Mouse (Mus musculus): Measurements from ENCODE around the gene Slc7a1. TPM values are rescaled to one million over a fixed set of nuclear protein-coding genes. Genes with fewer than 3 reads are reported as not detected.
"Not testable (repeated sequence)": the region's sequence is repeated elsewhere in the genome, so short reads cannot be mapped to it uniquely, and the experiment has no call there.

Slc7a1 gene
- polyA plus RNA-seq, 1 experiment from 2014 or later, result 18.3 TPM

DNA sequence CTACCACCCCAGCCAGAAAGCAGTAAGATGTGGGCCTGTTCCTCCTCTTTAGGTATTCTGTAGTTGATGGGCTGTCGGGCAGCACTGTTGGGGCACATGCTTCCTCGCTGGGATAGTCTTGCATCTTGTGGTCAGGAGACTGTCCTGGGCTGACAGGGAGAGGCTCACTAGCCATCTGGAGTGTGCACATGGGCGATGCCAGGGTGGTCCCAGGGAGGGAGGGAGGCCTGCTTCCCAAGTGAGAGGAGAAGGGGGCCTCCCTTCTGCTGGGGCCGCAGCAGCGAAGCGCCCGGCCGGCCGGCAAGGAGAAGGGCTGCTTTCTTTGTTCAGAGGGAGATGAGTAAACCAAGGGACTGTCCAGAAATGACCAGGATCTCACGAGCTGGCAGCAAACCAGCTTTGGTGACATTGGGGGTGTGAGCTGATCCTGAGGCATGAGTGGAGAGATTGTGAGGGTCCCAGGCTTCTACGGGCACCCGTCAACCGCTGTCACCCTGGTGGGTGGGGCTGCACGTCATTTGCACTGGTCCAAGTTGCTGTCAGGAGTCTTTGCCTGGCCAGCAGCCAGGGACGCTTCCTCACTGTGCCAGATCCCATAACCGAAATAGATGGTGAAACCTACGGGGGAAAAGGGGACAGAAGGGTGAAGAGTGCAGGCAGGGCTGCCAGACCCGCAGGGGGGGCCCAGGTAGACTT, 67.6 kb downstream of the Slc7a1 start:
- no peaks in the 10 kb centered on the region for H3K27me3 ChIP-seq (ENCODE audit: control insufficient read depth, insufficient read depth, low read length)
- 88% methylated on average over 18 of the region's 18 CpGs for WGBS
- H3K4me3 ChIP-seq (ENCODE audit: low read depth, low read length), result no peak overlapping the region
- no peaks in the 10 kb centered on the region; the same call in 1 of the 2 replicates for H3K36me3 ChIP-seq (ENCODE audit: control insufficient read depth, insufficient read depth, low read length)
- ATAC-seq (ENCODE audit: low FRiP score), result no peak; the same call in 1 of the 2 replicates
- H3K9ac ChIP-seq (ENCODE audit: low read length), result no peak overlapping the region
- no peaks in the 10 kb centered on the region for H3K9me3 ChIP-seq (ENCODE audit: control insufficient read depth, low read length)
- no peak overlapping the region for H3K27ac ChIP-seq (ENCODE audit: low read depth, low read length)
- DNase-seq (ENCODE audit: low spot score, missing footprints), result no peak
- no peaks in the 10 kb centered on the region for H3K4me1 ChIP-seq (ENCODE audit: control insufficient read depth, insufficient read depth, low read length)
- no peak overlapping the region for H3K4me2 ChIP-seq

DNA sequence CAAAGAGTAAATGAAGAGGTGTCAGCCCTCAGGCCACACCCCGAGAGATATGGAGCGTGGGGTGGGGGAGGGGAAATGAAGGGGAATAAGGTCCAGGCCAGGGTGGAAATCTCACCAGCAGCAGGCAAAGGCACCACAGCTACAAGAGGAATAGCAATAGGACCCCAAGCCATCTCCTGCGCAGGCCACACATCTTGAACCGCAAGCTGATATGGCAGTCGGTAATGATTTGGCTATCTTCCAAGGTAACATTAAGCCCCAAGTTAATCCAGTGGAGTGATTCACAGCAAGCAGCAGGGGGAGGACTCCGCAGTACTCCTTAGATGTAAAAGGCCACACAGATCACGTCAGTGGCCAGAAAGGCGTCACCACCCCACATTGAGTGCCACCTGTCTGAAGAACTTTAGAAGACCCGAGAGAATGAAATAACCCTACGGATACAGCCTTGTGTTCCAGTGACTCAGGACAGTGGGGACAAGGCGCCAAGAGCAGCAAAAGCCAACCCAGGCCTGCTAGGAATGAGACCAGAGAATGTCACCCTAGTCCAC, 68.4 kb downstream of the Slc7a1 start:
- no peak overlapping the region for H3K4me3 ChIP-seq (ENCODE audit: low read depth, low read length)
- no peaks in the 10 kb centered on the region for H3K4me1 ChIP-seq (ENCODE audit: control insufficient read depth, insufficient read depth, low read length)
- ATAC-seq (ENCODE audit: low FRiP score) (no peak), DNase-seq (ENCODE audit: low spot score, missing footprints) (no peak)
- 87% methylated on average over 11 of the region's 11 CpGs for WGBS
- no peak overlapping the region for H3K4me2 ChIP-seq
- H3K9me3 ChIP-seq (ENCODE audit: control insufficient read depth, low read length), result no peaks in the 10 kb centered on the region
- no peaks in the 10 kb centered on the region; the same call in 1 of the 2 replicates for H3K36me3 ChIP-seq (ENCODE audit: control insufficient read depth, insufficient read depth, low read length)
- no peaks in the 10 kb centered on the region for H3K27me3 ChIP-seq (ENCODE audit: control insufficient read depth, insufficient read depth, low read length)
- H3K9ac ChIP-seq (ENCODE audit: low read length), result no peak overlapping the region
- no peak overlapping the region for H3K27ac ChIP-seq (ENCODE audit: low read depth, low read length)

- no peak overlapping the region for H3K27ac ChIP-seq (ENCODE audit: low read depth, low read length)
- 91% methylated on average over 3 of the region's 3 CpGs for WGBS
- H3K9me3 ChIP-seq (ENCODE audit: control insufficient read depth, low read length), result no peaks in the 10 kb centered on the region
- no peaks in the 10 kb centered on the region for H3K27me3 ChIP-seq (ENCODE audit: control insufficient read depth, insufficient read depth, low read length)
- H3K36me3 ChIP-seq (ENCODE audit: control insufficient read depth, insufficient read depth, low read length), result no peaks in the 10 kb centered on the region; the same call in 1 of the 2 replicates
- no peak for ATAC-seq (ENCODE audit: low FRiP score)
- no peaks in the 10 kb centered on the region for H3K4me1 ChIP-seq (ENCODE audit: control insufficient read depth, insufficient read depth, low read length)
- H3K9ac ChIP-seq (ENCODE audit: low read length), result no peak overlapping the region
- no peak for DNase-seq (ENCODE audit: low spot score, missing footprints)
- H3K4me3 ChIP-seq (ENCODE audit: low read depth, low read length), result no peak overlapping the region
- H3K4me2 ChIP-seq, result no peak overlapping the region
Measured at GRCm38 (mm10) chr5:148328982-148329381, 70.7 kb downstream of the Slc7a1 start.

DNA sequence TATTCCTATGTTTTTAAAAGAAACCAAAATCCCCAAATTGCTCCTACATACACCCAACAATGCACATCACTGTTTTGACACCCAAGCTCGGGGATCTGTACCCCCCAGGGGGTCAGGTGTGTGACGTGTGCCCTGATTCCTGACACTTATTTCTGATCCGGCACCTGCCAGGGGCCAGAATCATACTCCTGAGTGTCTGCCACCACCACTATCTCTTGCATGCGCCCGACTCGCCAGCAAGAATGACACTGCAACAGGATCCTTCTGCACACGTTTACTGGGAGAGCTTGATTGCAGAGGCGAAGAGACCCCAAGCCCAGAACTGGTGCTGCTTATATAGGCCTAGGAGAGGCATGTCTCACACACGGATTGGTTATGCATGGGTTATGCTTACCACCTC, 73.4 kb downstream of the Slc7a1 start:
- ATAC-seq (ENCODE audit: low FRiP score); H3K9me3 ChIP-seq (ENCODE audit: control insufficient read depth, low read length); H3K4me2 ChIP-seq; H3K4me1 ChIP-seq (ENCODE audit: control insufficient read depth, insufficient read depth, low read length); DNase-seq (ENCODE audit: low spot score, missing footprints); H3K27me3 ChIP-seq (ENCODE audit: control insufficient read depth, insufficient read depth, low read length); H3K4me3 ChIP-seq (ENCODE audit: low read depth, low read length); H3K27ac ChIP-seq (ENCODE audit: low read depth, low read length); H3K36me3 ChIP-seq (ENCODE audit: control insufficient read depth, insufficient read depth, low read length); H3K9ac ChIP-seq (ENCODE audit: low read length): not testable (repeated sequence)
- 92% methylated on average over 9 of the region's 9 CpGs for WGBS

GRCm38 (mm10) chr5:148325317-148325885, 74.3 kb downstream of the Slc7a1 start:
- H3K4me3 ChIP-seq (ENCODE audit: low read depth, low read length), result no peak overlapping the region
- no peaks in the 10 kb centered on the region for H3K36me3 ChIP-seq (ENCODE audit: control insufficient read depth, insufficient read depth, low read length)
- no peak overlapping the region for H3K4me2 ChIP-seq
- H3K4me1 ChIP-seq (ENCODE audit: control insufficient read depth, insufficient read depth, low read length), result no peaks in the 10 kb centered on the region
- DNase-seq (ENCODE audit: low spot score, missing footprints) (no peak), ATAC-seq (ENCODE audit: low FRiP score) (0 out of 2 replicates have a peak, but pooled peaks have one; percentile 40)
- H3K27ac ChIP-seq (ENCODE audit: low read depth, low read length), result no peak overlapping the region
- WGBS, result 48% methylated on average over 4 of the region's 4 CpGs
- no peak overlapping the region for H3K9ac ChIP-seq (ENCODE audit: low read length)
- no peaks in the 10 kb centered on the region for H3K27me3 ChIP-seq (ENCODE audit: control insufficient read depth, insufficient read depth, low read length)
- H3K9me3 ChIP-seq (ENCODE audit: control insufficient read depth, low read length), result no peaks in the 10 kb centered on the region

GRCm38 (mm10) chr5:148314931-148315330, 84.8 kb downstream of the Slc7a1 start:
- ATAC-seq (ENCODE audit: low FRiP score) (no peak), DNase-seq (ENCODE audit: low spot score, missing footprints) (no peak)
- Histone ChIP-seq H3K4me1 (ENCODE audit: control insufficient read depth, insufficient read depth, low read length) (no peaks in the 10 kb centered on the region), H3K36me3 (ENCODE audit: control insufficient read depth, insufficient read depth, low read length) (no peaks in the 10 kb centered on the region), H3K4me2 (no peak overlapping the region), H3K27ac (ENCODE audit: low read depth, low read length) (no peak overlapping the region), H3K27me3 (ENCODE audit: control insufficient read depth, insufficient read depth, low read length) (no peaks in the 10 kb centered on the region), H3K9ac (ENCODE audit: low read length) (no peak overlapping the region), H3K4me3 (ENCODE audit: low read depth, low read length) (no peak overlapping the region), H3K9me3 (ENCODE audit: control insufficient read depth, low read length) (no peaks in the 10 kb centered on the region)
- WGBS, result 92% methylated on average over 5 of the region's 5 CpGs

- no peak overlapping the region for H3K27ac ChIP-seq (ENCODE audit: low read depth, low read length)
- H3K27me3 ChIP-seq (ENCODE audit: control insufficient read depth, insufficient read depth, low read length), result no peaks in the 10 kb centered on the region
- H3K4me2 ChIP-seq, result no peak overlapping the region
- H3K9me3 ChIP-seq (ENCODE audit: control insufficient read depth, low read length), result no peaks in the 10 kb centered on the region
- H3K4me1 ChIP-seq (ENCODE audit: control insufficient read depth, insufficient read depth, low read length), result no peaks in the 10 kb centered on the region
- 57% methylated on average over 2 of the region's 2 CpGs for WGBS
- no peak for DNase-seq (ENCODE audit: low spot score, missing footprints)
- no peak overlapping the region for H3K9ac ChIP-seq (ENCODE audit: low read length)
- no peak overlapping the region for H3K4me3 ChIP-seq (ENCODE audit: low read depth, low read length)
- ATAC-seq (ENCODE audit: low FRiP score), result no peak
- no peaks in the 10 kb centered on the region for H3K36me3 ChIP-seq (ENCODE audit: control insufficient read depth, insufficient read depth, low read length)
Measured at GRCm38 (mm10) chr5:148312443-148312842, 87.3 kb downstream of the Slc7a1 start.

GRCm38 (mm10) chr5:148310790-148311189, 88.9 kb downstream of the Slc7a1 start:
- ATAC-seq (ENCODE audit: low FRiP score) (no peak), DNase-seq (ENCODE audit: low spot score, missing footprints) (no peak)
- Histone ChIP-seq H3K4me1 (ENCODE audit: control insufficient read depth, insufficient read depth, low read length) (no peaks in the 10 kb centered on the region), H3K9me3 (ENCODE audit: control insufficient read depth, low read length) (no peaks in the 10 kb centered on the region), H3K4me2 (no peak overlapping the region), H3K27me3 (ENCODE audit: control insufficient read depth, insufficient read depth, low read length) (no peaks in the 10 kb centered on the region), H3K4me3 (ENCODE audit: low read depth, low read length) (no peak overlapping the region), H3K27ac (ENCODE audit: low read depth, low read length) (no peak overlapping the region), H3K36me3 (ENCODE audit: control insufficient read depth, insufficient read depth, low read length) (no peaks in the 10 kb centered on the region), H3K9ac (ENCODE audit: low read length) (no peak overlapping the region)
- WGBS, result 76% methylated on average over 10 of the region's 10 CpGs

DNA sequence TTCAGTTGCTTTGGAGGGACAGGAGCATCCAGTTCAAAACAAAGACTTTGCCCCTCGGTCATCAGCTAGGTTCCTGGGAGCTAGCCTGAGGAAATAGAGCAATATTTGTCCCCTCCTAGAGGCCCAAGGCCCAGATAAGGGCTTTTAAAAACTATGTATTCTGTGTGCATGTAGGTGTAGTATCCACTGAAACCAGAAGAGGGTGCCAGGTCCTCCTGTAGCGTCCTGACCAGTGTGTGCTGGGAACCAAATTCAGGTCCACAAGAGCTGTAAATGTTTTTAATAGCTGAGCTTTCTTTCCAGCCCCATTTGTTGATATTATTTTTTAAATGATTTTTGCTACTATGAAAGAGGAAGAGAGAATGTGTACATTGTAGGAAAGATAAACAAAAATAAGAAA, 95.6 kb downstream of the Slc7a1 start:
- Histone ChIP-seq H3K9ac (ENCODE audit: low read length) (no peak overlapping the region), H3K4me1 (ENCODE audit: control insufficient read depth, insufficient read depth, low read length) (no peaks in the 10 kb centered on the region), H3K9me3 (ENCODE audit: control insufficient read depth, low read length) (no peaks in the 10 kb centered on the region), H3K4me2 (no peak overlapping the region), H3K27ac (ENCODE audit: low read depth, low read length) (no peak overlapping the region), H3K27me3 (ENCODE audit: control insufficient read depth, insufficient read depth, low read length) (no peaks in the 10 kb centered on the region), H3K36me3 (ENCODE audit: control insufficient read depth, insufficient read depth, low read length) (no peaks in the 10 kb centered on the region), H3K4me3 (ENCODE audit: low read depth, low read length) (no peak overlapping the region)
- ATAC-seq (ENCODE audit: low FRiP score) (no peak), DNase-seq (ENCODE audit: low spot score, missing footprints) (no peak)
- 84% methylated on average over 2 of the region's 2 CpGs for WGBS
